8 mouse cellular contexts compared by ENCODE assay signal in the genomic region with DNA sequence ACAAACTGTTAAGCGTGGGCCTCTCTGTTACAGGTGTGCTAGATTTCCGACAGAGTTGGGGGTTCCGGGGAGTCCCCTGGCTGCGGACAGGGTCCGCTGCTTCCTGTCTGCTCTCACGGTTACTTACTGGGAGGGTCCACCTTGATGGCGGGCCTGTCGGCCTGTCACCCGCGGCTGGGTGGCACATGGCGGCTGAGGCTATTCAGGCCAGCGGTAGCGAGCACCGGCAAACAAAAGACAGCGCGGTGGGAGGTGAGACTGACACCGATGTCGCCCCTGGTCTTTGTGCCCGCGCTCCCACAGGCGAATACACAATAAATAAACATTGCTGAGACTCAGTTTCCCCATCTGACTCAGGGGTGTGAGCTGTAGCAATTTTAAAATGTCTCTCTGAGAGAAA. TPM values are rescaled to one million over a fixed set of nuclear protein-coding genes. Genes with fewer than 3 reads are reported as not detected.
DNase-seq lines count a peak whose midpoint lies in the region; ATAC-seq lines count a peak whose summit lies in the region.

No protein-coding gene starts in this region.

- no peak overlapping the region for H3K27ac ChIP-seq in kidney, embryonic 15.5 days
- H3K27ac ChIP-seq in embryonic facial prominence, embryonic 13.5 days: no peak overlapping the region
- peak overlapping the region; percentile 81 for H3K27ac ChIP-seq in limb, embryonic 10.5 days
- peak overlapping the region; percentile 73 for H3K27ac ChIP-seq in neural tube, embryonic 15.5 days (replicated peaks)

- peak overlapping the region; percentile 45 for H3K4me3 ChIP-seq in kidney, embryonic 15.5 days (replicated peaks)
- peak overlapping the region; percentile 49 for H3K4me3 ChIP-seq in embryonic facial prominence, embryonic 13.5 days
- peak overlapping the region; percentile 54 for H3K4me3 ChIP-seq in limb, embryonic 10.5 days
- peak overlapping the region; percentile 35 for H3K4me3 ChIP-seq in neural tube, embryonic 15.5 days (replicated peaks)

- H3K9me3 ChIP-seq in kidney, embryonic 15.5 days (replicated peaks): no peaks in the 10 kb centered on the region
- no peaks in the 10 kb centered on the region for H3K9me3 ChIP-seq in embryonic facial prominence, embryonic 13.5 days
- no peaks in the 10 kb centered on the region for H3K9me3 ChIP-seq in limb, embryonic 10.5 days (replicated peaks)
- no peaks in the 10 kb centered on the region for H3K9me3 ChIP-seq in neural tube, embryonic 15.5 days (replicated peaks)

- H3K36me3 ChIP-seq in kidney, embryonic 15.5 days: peaks cover 25% of the 10 kb centered on the region; the same call in 1 of the 2 replicates
- H3K36me3 ChIP-seq in embryonic facial prominence, embryonic 13.5 days: peaks cover 30% of the 10 kb centered on the region
- peaks cover 41% of the 10 kb centered on the region for H3K36me3 ChIP-seq in limb, embryonic 10.5 days
- peaks cover 20% of the 10 kb centered on the region for H3K36me3 ChIP-seq in neural tube, embryonic 15.5 days

- peak overlapping the region; percentile 31 for H3K9ac ChIP-seq in kidney, embryonic 15.5 days
- H3K9ac ChIP-seq in embryonic facial prominence, embryonic 13.5 days: peak overlapping the region; percentile 73
- H3K9ac ChIP-seq in neural tube, embryonic 15.5 days (replicated peaks): peak overlapping the region; percentile 33

- H3K27me3 ChIP-seq in kidney, embryonic 15.5 days: peaks cover 68% of the 10 kb centered on the region
- peaks cover 46% of the 10 kb centered on the region for H3K27me3 ChIP-seq in embryonic facial prominence, embryonic 13.5 days
- peaks cover 91% of the 10 kb centered on the region for H3K27me3 ChIP-seq in limb, embryonic 10.5 days (ENCODE audit: low read depth, poor library complexity, severe bottlenecking)
- H3K27me3 ChIP-seq in neural tube, embryonic 15.5 days (replicated peaks): 0 out of 2 replicates have a peak, but pooled peaks cover 3% of the 10 kb centered on the region

- 7% methylated on average over 21 of the region's 21 CpGs for WGBS in kidney, embryonic 15.5 days
- 10% methylated on average over 21 of the region's 21 CpGs for WGBS in embryonic facial prominence, embryonic 13.5 days
- WGBS in limb, embryonic 10.5 days: 3% methylated on average over 21 of the region's 21 CpGs
- 5% methylated on average over 21 of the region's 21 CpGs for WGBS in neural tube, embryonic 15.5 days

- ATAC-seq in kidney, embryonic 15.5 days (replicated peaks; ENCODE audit: low FRiP score): no peak
- no peak for ATAC-seq in embryonic facial prominence, embryonic 13.5 days (ENCODE audit: insufficient number of reproducible peaks, insufficient read depth, low FRiP score, low TSS enrichment, low read depth)
- ATAC-seq in neural tube, embryonic 15.5 days (ENCODE audit: low FRiP score): no peak
- no peak for ATAC-seq in activated CD4-positive, CD25-positive, alpha-beta regulatory T cell, adult 4 months

- DNase-seq in kidney, postnatal 25 days: no peak
- peak; percentile 57 for DNase-seq in limb, embryonic 10.5 days (ENCODE audit: low spot score)
- DNase-seq in MN1 (ENCODE audit: low spot score): no peak
- DNase-seq in kidney, adult 8-10 months: no peak

- H3K4me1 ChIP-seq in kidney, embryonic 15.5 days: peaks cover 22% of the 10 kb centered on the region
- H3K4me1 ChIP-seq in embryonic facial prominence, embryonic 13.5 days: peaks cover 22% of the 10 kb centered on the region
- H3K4me1 ChIP-seq in limb, embryonic 10.5 days: peaks cover 37% of the 10 kb centered on the region
- H3K4me1 ChIP-seq in neural tube, embryonic 15.5 days: peaks cover 15% of the 10 kb centered on the region

- H3K4me2 ChIP-seq in kidney, embryonic 15.5 days: peak overlapping the region; percentile 86
- H3K4me2 ChIP-seq in embryonic facial prominence, embryonic 13.5 days: peak overlapping the region; percentile 79
- peak overlapping the region; percentile 57 for H3K4me2 ChIP-seq in neural tube, embryonic 15.5 days

RNA-seq across cellular contexts. Expression of a gene that starts 10.7 kb away (rescaled TPM):
- 15.4 and 17.0 TPM in 2 replicates for polyA plus RNA-seq in kidney, embryonic 15.5 days (2015; fragmentation: Nextera tagmentation; extraction: Ambion mirVana)
- 26.8 and 38.8 TPM in 2 replicates for polyA plus RNA-seq in embryonic facial prominence, embryonic 13.5 days (2015; fragmentation: Nextera tagmentation; extraction: Ambion mirVana)
- polyA plus RNA-seq in limb, embryonic 10.5 days (2016; fragmentation: Nextera tagmentation; extraction: Ambion mirVana): 63.1 and 66.8 TPM in 2 replicates
- 25.9 and 31.2 TPM in 2 replicates for polyA plus RNA-seq in neural tube, embryonic 15.5 days (2015; fragmentation: Nextera tagmentation; extraction: Ambion mirVana)
- not detected for polyA plus RNA-seq in activated CD4-positive, CD25-positive, alpha-beta regulatory T cell, adult 4 months (2017; shearing (Covaris generic))

RNA-seq across cellular contexts. Expression of a gene that starts 17.3 kb away (rescaled TPM):
- polyA plus RNA-seq in kidney, embryonic 15.5 days (2015; fragmentation: Nextera tagmentation; extraction: Ambion mirVana): 11.2 and 13.2 TPM in 2 replicates
- 11.0 and 11.6 TPM in 2 replicates for polyA plus RNA-seq in embryonic facial prominence, embryonic 13.5 days (2015; fragmentation: Nextera tagmentation; extraction: Ambion mirVana)
- polyA plus RNA-seq in limb, embryonic 10.5 days (2016; fragmentation: Nextera tagmentation; extraction: Ambion mirVana): 8.7 and 13.1 TPM in 2 replicates
- 13.5 and 14.3 TPM in 2 replicates for polyA plus RNA-seq in neural tube, embryonic 15.5 days (2015; fragmentation: Nextera tagmentation; extraction: Ambion mirVana)
- 10 to 100 TPM; 18.0 to 22.7 TPM for polyA plus RNA-seq in activated CD4-positive, CD25-positive, alpha-beta regulatory T cell, adult 4 months (2017; shearing (Covaris generic))

RNA-seq across cellular contexts. Expression of a gene that starts 24.2 kb away (rescaled TPM):
- polyA plus RNA-seq in kidney, embryonic 15.5 days (2015; fragmentation: Nextera tagmentation; extraction: Ambion mirVana): 95.1 and 111 TPM in 2 replicates
- 142 and 162 TPM in 2 replicates for polyA plus RNA-seq in embryonic facial prominence, embryonic 13.5 days (2015; fragmentation: Nextera tagmentation; extraction: Ambion mirVana)
- 90.7 and 129 TPM in 2 replicates for polyA plus RNA-seq in limb, embryonic 10.5 days (2016; fragmentation: Nextera tagmentation; extraction: Ambion mirVana)
- 284 and 345 TPM in 2 replicates for polyA plus RNA-seq in neural tube, embryonic 15.5 days (2015; fragmentation: Nextera tagmentation; extraction: Ambion mirVana)
- polyA plus RNA-seq in activated CD4-positive, CD25-positive, alpha-beta regulatory T cell, adult 4 months (2017; shearing (Covaris generic)): 100 to 1,000 TPM; 132 to 177 TPM

RNA-seq across cellular contexts. Expression of a gene that starts 36.2 kb away (rescaled TPM):
- polyA plus RNA-seq in kidney, embryonic 15.5 days (2015; fragmentation: Nextera tagmentation; extraction: Ambion mirVana): 74.8 and 75.5 TPM in 2 replicates
- polyA plus RNA-seq in embryonic facial prominence, embryonic 13.5 days (2015; fragmentation: Nextera tagmentation; extraction: Ambion mirVana): 96.1 and 97.6 TPM in 2 replicates
- polyA plus RNA-seq in limb, embryonic 10.5 days (2016; fragmentation: Nextera tagmentation; extraction: Ambion mirVana): 122 and 128 TPM in 2 replicates
- 46.8 and 49.6 TPM in 2 replicates for polyA plus RNA-seq in neural tube, embryonic 15.5 days (2015; fragmentation: Nextera tagmentation; extraction: Ambion mirVana)
- 10 to 100 TPM; 59.5 to 75.7 TPM for polyA plus RNA-seq in activated CD4-positive, CD25-positive, alpha-beta regulatory T cell, adult 4 months (2017; shearing (Covaris generic))

RNA-seq across cellular contexts. Expression of a gene that starts 41.9 kb away (rescaled TPM):
- polyA plus RNA-seq in kidney, embryonic 15.5 days (2015; fragmentation: Nextera tagmentation; extraction: Ambion mirVana): 18.8 and 19.5 TPM in 2 replicates
- polyA plus RNA-seq in embryonic facial prominence, embryonic 13.5 days (2015; fragmentation: Nextera tagmentation; extraction: Ambion mirVana): 21.2 and 25.7 TPM in 2 replicates
- 26.2 and 27.1 TPM in 2 replicates for polyA plus RNA-seq in limb, embryonic 10.5 days (2016; fragmentation: Nextera tagmentation; extraction: Ambion mirVana)
- polyA plus RNA-seq in neural tube, embryonic 15.5 days (2015; fragmentation: Nextera tagmentation; extraction: Ambion mirVana): 19.4 and 20.5 TPM in 2 replicates
- 1 to 10 TPM; 7.3 to 9.2 TPM for polyA plus RNA-seq in activated CD4-positive, CD25-positive, alpha-beta regulatory T cell, adult 4 months (2017; shearing (Covaris generic))

Comparison
In these comparisons a context has a peak if more than half of its experiments do, and no peak if none do; other contexts are left out.
1. H3K27ac ChIP-seq: peak in limb, embryonic 10.5 days (single experiment) and neural tube, embryonic 15.5 days (single experiment); none in kidney, embryonic 15.5 days (single experiment) and embryonic facial prominence, embryonic 13.5 days (single experiment).
2. RNA of a gene that starts 10.7 kb away (polyA plus RNA-seq): 63.1 to 66.8 TPM in limb, embryonic 10.5 days, 25.9 to 31.2 TPM in neural tube, embryonic 15.5 days, 26.8 to 38.8 TPM in embryonic facial prominence, embryonic 13.5 days and 15.4 to 17.0 TPM in kidney, embryonic 15.5 days; not detected in activated CD4-positive, CD25-positive, alpha-beta regulatory T cell, adult 4 months; every median in the first group is over 10 times any median in the second.
3. Peak in every context shown above with its lines, with median percentiles within 50 percentile points of each other: H3K4me2 ChIP-seq, H3K4me3 ChIP-seq and H3K9ac ChIP-seq.